Mouse (Mus musculus) lung, postnatal 0 days (tissue): ENCODE results near the gene Olfr193. TPM values are rescaled to one million over a fixed set of nuclear protein-coding genes. Genes with fewer than 3 reads are reported as not detected.
"Not testable (repeated sequence)": the region's sequence is repeated elsewhere in the genome, so short reads cannot be mapped to it uniquely, and the experiment has no call there.

Source experiments
- ATAC-seq: fragments of 200-750 bp; cut with Nextera tagmentation; 2 replicates; pipeline ENCODE4 v1.8.0; 2017; ENCODE audit warnings: moderate library complexity
- DNase-seq: peaks from one replicate; pipeline ENCODE4 v3.0.0-alpha.2; 2016; ENCODE audit warnings: low spot score
- H3K27ac ChIP-seq: fragments of 300-500 bp; sonication (generic); 2 replicates; pipeline ENCODE4 v1.5.1; 2014; ENCODE audit warnings: antibody characterized with exemption, mild to moderate bottlenecking, low read length, mixed read lengths
- H3K27me3 ChIP-seq: fragments of 300-500 bp; sonication (generic); replicated peaks from 2 replicates; pipeline ENCODE4 v1.6.1; 2014; ENCODE audit warnings: low read length, mixed read lengths; ENCODE audit not compliant: insufficient read depth
- H3K36me3 ChIP-seq: fragments of 300-500 bp; sonication (generic); 2 replicates; pipeline ENCODE4 v1.6.1; 2014; ENCODE audit warnings: low read length, mixed read lengths; ENCODE audit not compliant: insufficient read depth
- H3K4me1 ChIP-seq: fragments of 300-500 bp; sonication (generic); 2 replicates; pipeline ENCODE4 v1.6.1; 2014; ENCODE audit warnings: antibody characterized with exemption, low read depth, low read length, mixed read lengths; ENCODE audit not compliant: insufficient read depth
- H3K4me2 ChIP-seq: fragments of 300-500 bp; sonication (generic); replicated peaks from 2 replicates; pipeline ENCODE4 v1.6.1; 2014; ENCODE audit warnings: low read depth, mild to moderate bottlenecking, low read length, moderate library complexity, mixed read lengths
- H3K4me3 ChIP-seq: fragments of 300-500 bp; sonication (generic); 2 replicates; pipeline ENCODE4 v1.5.1; 2014; ENCODE audit warnings: low read depth, low read length
- H3K9ac ChIP-seq: fragments of 300-500 bp; sonication (generic); replicated peaks from 2 replicates; pipeline ENCODE4 v1.6.1; 2014; ENCODE audit warnings: low read depth, mild to moderate bottlenecking
- H3K9me3 ChIP-seq: fragments of 300-500 bp; sonication (generic); 2 replicates; pipeline ENCODE4 v1.6.1; 2016; ENCODE audit warnings: low read length, mixed read lengths
- CTCF ChIP-seq: IDR thresholded peaks from 2 replicates; pipeline ENCODE4 v1.5.1; 2016; ENCODE audit warnings: antibody characterized with exemption, mild to moderate bottlenecking
- EP300 ChIP-seq: IDR thresholded peaks from 2 replicates; pipeline ENCODE4 v1.6.1; 2016; ENCODE audit warnings: antibody characterized with exemption, mild to moderate bottlenecking, control low read depth
- WGBS: fragments of 180-500 bp; shearing (Covaris S2); extraction: QIAGEN DNeasy Blood & Tissue Kit; methylation state at CpG from one replicate; pipeline ENCODE4 v1.1.7; 2014; 5-methylcytosine and 5-hydroxymethylcytosine counted together
- polyA plus RNA-seq: library from polyadenylated mRNA; unstranded; fragments of >200 nt; fragmentation: Nextera tagmentation; extraction: Ambion mirVana; gene quantifications from 2 replicates; pipeline ENCODE4 v1.2.1, GENCODE M21; 2015

Gene Olfr193
- polyA plus RNA-seq, 1 experiment from 2014 or later = not detected

GRCm38 (mm10) chr16:59105312-59105711, 6.4 kb downstream of the Olfr193 start:
- H3K9me3 ChIP-seq = no peaks in the 10 kb centered on the region
- WGBS = 77% methylated on average over 2 of the region's 2 CpGs
- no peaks in the 10 kb centered on the region for H3K27me3 ChIP-seq
- no peak overlapping the region for H3K9ac ChIP-seq
- H3K27ac ChIP-seq = no peak overlapping the region
- no peaks in the 10 kb centered on the region for H3K4me1 ChIP-seq
- no peak overlapping the region for H3K4me2 ChIP-seq
- TF ChIP-seq CTCF = no peak
- H3K36me3 ChIP-seq = no peaks in the 10 kb centered on the region
- DNase-seq = no peak
- no peak overlapping the region for H3K4me3 ChIP-seq
- no peak for ATAC-seq

GRCm38 (mm10) chr16:59089722-59090121, 22.0 kb downstream of the Olfr193 start, which contains the start of gene Olfr191:
Gene Olfr191 (minus strand): TSS chr16:59089822.
- not testable (repeated sequence) for H3K9me3 ChIP-seq, H3K27ac ChIP-seq, H3K36me3 ChIP-seq, H3K9ac ChIP-seq, H3K4me2 ChIP-seq, H3K4me3 ChIP-seq, ATAC-seq, DNase-seq, H3K27me3 ChIP-seq, H3K4me1 ChIP-seq
- WGBS = 36% methylated on average over 1 of the region's 1 CpGs

DNA sequence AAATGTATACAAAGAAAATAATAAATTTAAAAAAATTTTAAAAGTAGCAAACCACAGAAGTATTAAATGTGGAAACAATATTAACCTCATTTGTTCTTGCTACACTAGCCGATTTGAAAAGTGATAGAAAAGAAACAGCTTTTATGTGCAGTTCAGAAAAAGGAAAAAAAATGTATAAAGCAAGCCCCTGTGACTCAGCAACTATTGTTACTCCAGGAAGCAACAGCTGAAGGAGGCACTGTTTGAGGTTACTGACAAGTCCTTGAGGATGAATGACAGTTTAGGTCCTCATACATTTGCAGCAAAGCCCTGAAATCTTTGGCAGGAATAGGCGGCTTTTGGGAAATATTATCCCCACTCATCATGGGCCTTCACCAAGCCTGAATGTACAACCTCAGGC, 30.6 kb downstream of the Olfr193 start:
- H3K9me3 ChIP-seq, ATAC-seq, H3K4me1 ChIP-seq, H3K4me3 ChIP-seq, H3K4me2 ChIP-seq, H3K9ac ChIP-seq, H3K27ac ChIP-seq, DNase-seq, H3K36me3 ChIP-seq, H3K27me3 ChIP-seq: not testable (repeated sequence)
- 75% methylated on average over 2 of the region's 2 CpGs for WGBS

GRCm38 (mm10) chr16:59077905-59078304, 33.8 kb downstream of the Olfr193 start, which contains the start of gene Olfr190:
Gene Olfr190 (minus strand): TSS chr16:59078005.
- ATAC-seq = no peak
- TF ChIP-seq CTCF (no peak), EP300 (no peak)
- no peak within 1 kb of the TSS for H3K4me3 ChIP-seq
- no peak for DNase-seq
- H3K4me2 ChIP-seq = no peak within 1 kb of the TSS
- H3K4me1 ChIP-seq = no peaks in the 10 kb centered on the region
- no peaks in the 10 kb centered on the region for H3K9me3 ChIP-seq
- 86% methylated on average over 5 of the region's 5 CpGs for whole genome bisulfite sequencing
- H3K27me3 ChIP-seq = no peaks in the 10 kb centered on the region
- H3K9ac ChIP-seq = no peak within 1 kb of the TSS
- H3K27ac ChIP-seq = no peak within 1 kb of the TSS
- H3K36me3 ChIP-seq = no peaks in the 10 kb centered on the region

- Histone ChIP-seq H3K36me3 (no peaks in the 10 kb centered on the region), H3K27me3 (no peaks in the 10 kb centered on the region), H3K9me3 (no peaks in the 10 kb centered on the region), H3K4me2 (no peak overlapping the region), H3K27ac (no peak overlapping the region), H3K9ac (no peak overlapping the region), H3K4me1 (no peaks in the 10 kb centered on the region), H3K4me3 (no peak overlapping the region)
- TF ChIP-seq CTCF (no peak), EP300 (no peak)
- DNase-seq (no peak), ATAC-seq (no peak)
- 76% methylated on average over 1 of the region's 1 CpGs for WGBS
These were observed 38.2 kb downstream of the Olfr193 start for GRCm38 (mm10) chr16:59073520-59073919.

- Histone ChIP-seq H3K27me3 (no peaks in the 10 kb centered on the region), H3K36me3 (no peaks in the 10 kb centered on the region), H3K27ac (no peak overlapping the region), H3K4me3 (no peak overlapping the region), H3K4me2 (no peak overlapping the region), H3K9ac (no peak overlapping the region), H3K4me1 (no peaks in the 10 kb centered on the region), H3K9me3 (no peaks in the 10 kb centered on the region)
- ATAC-seq (no peak), DNase-seq (no peak)
- TF ChIP-seq EP300 = no peak
- TF ChIP-seq CTCF = no peak
These were observed 39.9 kb downstream of the Olfr193 start for GRCm38 (mm10) chr16:59071755-59072154.

DNA sequence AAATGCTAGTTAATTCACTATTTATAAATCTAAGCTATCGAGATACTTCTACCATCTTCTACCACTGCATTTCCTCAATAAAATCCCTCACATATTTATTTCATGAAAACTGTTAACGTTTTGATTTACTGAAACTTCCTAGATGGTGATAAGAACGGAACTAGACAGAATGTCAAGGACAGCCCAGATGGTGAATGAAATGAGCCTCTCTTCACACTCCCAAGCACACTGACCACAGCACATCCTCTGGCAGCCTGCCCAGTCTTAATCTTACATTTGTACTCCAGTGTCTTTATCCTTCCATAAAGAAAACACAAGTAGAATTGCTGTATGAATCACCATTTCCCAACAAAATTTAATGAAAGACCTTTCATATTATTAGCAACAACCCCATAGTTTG, 49.3 kb downstream of the Olfr193 start:
- not testable (repeated sequence) for H3K9ac ChIP-seq, ATAC-seq, H3K9me3 ChIP-seq, H3K4me1 ChIP-seq, DNase-seq, H3K27ac ChIP-seq, H3K27me3 ChIP-seq, H3K36me3 ChIP-seq, H3K4me3 ChIP-seq, H3K4me2 ChIP-seq
- WGBS = 39% methylated on average over 3 of the region's 3 CpGs

Other genes with a start within 250 kb of the Olfr193 start
- not detected in 2 replicates for gene Olfr177, start 237.1 kb downstream of the Olfr193 start, polyA plus RNA-seq
- gene Olfr178, start 219.8 kb downstream of the Olfr193 start, polyA plus RNA-seq = not detected in 2 replicates
- not detected in 2 replicates for gene Olfr181, start 183.1 kb downstream of the Olfr193 start, polyA plus RNA-seq
- not detected in 2 replicates for gene Olfr180, start 182.5 kb downstream of the Olfr193 start, polyA plus RNA-seq
- not detected in 2 replicates for gene Olfr183, start 116.5 kb downstream of the Olfr193 start, polyA plus RNA-seq
- gene Olfr186, start 81.6 kb downstream of the Olfr193 start, polyA plus RNA-seq = not detected in 2 replicates
- gene Olfr187, start 72.1 kb downstream of the Olfr193 start, polyA plus RNA-seq = not detected in 2 replicates
- gene Olfr190, start 33.9 kb downstream of the Olfr193 start, polyA plus RNA-seq = not detected in 2 replicates
- not detected in 2 replicates for gene Olfr191, start 22.1 kb downstream of the Olfr193 start, polyA plus RNA-seq
- gene Olfr194, start 9.2 kb upstream of the Olfr193 start, polyA plus RNA-seq = not detected in 2 replicates
- gene Olfr195, start 35.2 kb upstream of the Olfr193 start, polyA plus RNA-seq = not detected in 2 replicates
- not detected in 2 replicates for gene Olfr196, start 58.6 kb upstream of the Olfr193 start, polyA plus RNA-seq
- gene Olfr198, start 91.7 kb upstream of the Olfr193 start, polyA plus RNA-seq = not detected in 2 replicates
- gene Olfr199, start 107.9 kb upstream of the Olfr193 start, polyA plus RNA-seq = not detected in 2 replicates
- not detected in 2 replicates for gene Olfr201, start 160.8 kb upstream of the Olfr193 start, polyA plus RNA-seq
- not detected in 2 replicates for gene Olfr202, start 174.9 kb upstream of the Olfr193 start, polyA plus RNA-seq
- not detected in 2 replicates for gene Olfr203, start 187.0 kb upstream of the Olfr193 start, polyA plus RNA-seq
- not detected in 2 replicates for gene Olfr204, start 206.4 kb upstream of the Olfr193 start, polyA plus RNA-seq
- not detected in 2 replicates for gene Olfr205, start 219.3 kb upstream of the Olfr193 start, polyA plus RNA-seq
- gene Olfr206, start 237.4 kb upstream of the Olfr193 start, polyA plus RNA-seq = not detected in 2 replicates